Mouse (Mus musculus): ENCODE results near the gene Olfr282. TPM values are rescaled to one million over a fixed set of nuclear protein-coding genes. Genes with fewer than 3 reads are reported as not detected.
"Not testable (repeated sequence)": the region's sequence is repeated elsewhere in the genome, so short reads cannot be mapped to it uniquely, and the experiment has no call there.

The Olfr282 gene
- not detected in 2 replicates for polyA plus RNA-seq (2015; fragmentation: Nextera tagmentation; extraction: Ambion mirVana)

DNA sequence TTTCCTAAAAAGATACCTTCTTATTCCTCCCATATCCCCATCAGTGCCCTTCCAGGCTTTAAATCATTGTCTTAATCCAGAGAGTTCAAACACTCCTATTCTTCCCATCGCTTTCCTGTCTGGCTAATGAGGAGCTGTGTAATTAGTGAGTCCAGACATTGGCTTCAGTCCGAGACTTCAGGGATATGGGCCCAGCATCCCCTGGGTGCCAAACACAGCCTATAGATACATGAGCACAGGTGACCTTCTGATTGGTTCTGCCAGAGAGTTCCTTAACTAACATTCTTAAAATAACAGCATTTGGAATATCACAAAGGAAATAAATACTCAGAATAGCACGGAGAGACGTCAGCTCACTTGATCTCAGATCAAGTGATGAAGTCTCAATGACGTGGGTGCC is at the start of gene Olfr282:
Olfr282 (plus strand) TSS at position 301 of the 400 bp plus-strand sequence.
- H3K4me3 ChIP-seq (ENCODE audit: low read length); H3K9ac ChIP-seq (replicated peaks; ENCODE audit: low read length); H3K9me3 ChIP-seq (ENCODE audit: low read length); H3K4me1 ChIP-seq (ENCODE audit: insufficient read depth, low read length); ATAC-seq (ENCODE audit: low FRiP score, low TSS enrichment); H3K27ac ChIP-seq (ENCODE audit: low read length); H3K36me3 ChIP-seq (ENCODE audit: insufficient read depth, low read length); H3K4me2 ChIP-seq (replicated peaks; ENCODE audit: low read depth, low read length); H3K27me3 ChIP-seq (ENCODE audit: insufficient read depth, low read length): not testable (repeated sequence)
- 76% methylated on average over 5 of the region's 5 CpGs for WGBS

DNA sequence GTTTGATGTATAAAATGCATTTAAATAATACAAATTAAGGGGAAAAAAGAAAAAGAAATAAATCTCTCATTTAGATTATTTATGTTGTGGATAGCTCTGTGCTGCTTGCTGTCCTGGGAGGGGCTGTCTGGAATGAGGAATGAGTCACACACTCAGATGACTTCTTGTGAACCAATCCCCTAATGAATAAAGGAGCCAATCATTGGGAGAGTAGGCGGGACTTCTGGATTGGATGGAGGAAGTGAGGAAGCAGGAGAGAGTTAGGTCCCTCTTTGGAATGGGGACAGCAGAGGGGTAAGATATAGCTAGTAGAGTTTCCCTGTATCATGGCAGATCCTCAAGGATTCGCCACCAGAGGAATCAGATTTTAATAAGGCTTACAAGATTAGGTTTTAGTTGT is 43.4 kb upstream of the Olfr282 start:
- Histone ChIP-seq H3K27ac (ENCODE audit: low read length) (no peak overlapping the region), H3K27me3 (ENCODE audit: insufficient read depth, low read length) (no peaks in the 10 kb centered on the region), H3K9me3 (ENCODE audit: low read length) (no peaks in the 10 kb centered on the region), H3K4me3 (ENCODE audit: low read length) (no peak overlapping the region), H3K9ac (replicated peaks; ENCODE audit: low read length) (no peak overlapping the region), H3K4me1 (ENCODE audit: insufficient read depth, low read length) (no peaks in the 10 kb centered on the region; the same call in 1 of the 2 replicates), H3K4me2 (replicated peaks; ENCODE audit: low read depth, low read length) (no peak overlapping the region), H3K36me3 (ENCODE audit: insufficient read depth, low read length) (no peaks in the 10 kb centered on the region)
- 80% methylated on average over 2 of the region's 2 CpGs for WGBS
- no peak for ATAC-seq (ENCODE audit: low FRiP score, low TSS enrichment)

DNA sequence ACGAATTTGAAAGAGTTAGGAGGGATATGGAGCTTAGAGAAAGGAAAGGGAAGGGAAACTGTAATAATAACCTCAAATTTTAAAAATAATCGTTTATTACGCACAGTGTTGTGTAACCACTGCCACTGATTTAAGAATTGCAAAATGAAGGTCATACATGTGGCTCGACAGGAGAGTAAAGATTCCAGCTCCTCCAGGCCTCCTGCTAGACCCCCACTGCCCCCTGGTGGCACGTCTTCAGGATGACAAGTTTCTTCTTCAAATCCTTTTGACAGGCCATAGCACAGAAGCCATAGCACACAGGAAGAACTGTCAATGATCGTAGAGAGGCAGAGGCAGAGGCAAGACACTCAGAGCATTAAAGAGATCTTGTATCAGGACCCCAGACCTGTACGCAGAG is 41.2 kb upstream of the Olfr282 start:
- WGBS = 31% methylated on average over 7 of the region's 7 CpGs
- peak; percentile 74; the same call in 1 of the 2 replicates for ATAC-seq (ENCODE audit: low FRiP score, low TSS enrichment)

DNA sequence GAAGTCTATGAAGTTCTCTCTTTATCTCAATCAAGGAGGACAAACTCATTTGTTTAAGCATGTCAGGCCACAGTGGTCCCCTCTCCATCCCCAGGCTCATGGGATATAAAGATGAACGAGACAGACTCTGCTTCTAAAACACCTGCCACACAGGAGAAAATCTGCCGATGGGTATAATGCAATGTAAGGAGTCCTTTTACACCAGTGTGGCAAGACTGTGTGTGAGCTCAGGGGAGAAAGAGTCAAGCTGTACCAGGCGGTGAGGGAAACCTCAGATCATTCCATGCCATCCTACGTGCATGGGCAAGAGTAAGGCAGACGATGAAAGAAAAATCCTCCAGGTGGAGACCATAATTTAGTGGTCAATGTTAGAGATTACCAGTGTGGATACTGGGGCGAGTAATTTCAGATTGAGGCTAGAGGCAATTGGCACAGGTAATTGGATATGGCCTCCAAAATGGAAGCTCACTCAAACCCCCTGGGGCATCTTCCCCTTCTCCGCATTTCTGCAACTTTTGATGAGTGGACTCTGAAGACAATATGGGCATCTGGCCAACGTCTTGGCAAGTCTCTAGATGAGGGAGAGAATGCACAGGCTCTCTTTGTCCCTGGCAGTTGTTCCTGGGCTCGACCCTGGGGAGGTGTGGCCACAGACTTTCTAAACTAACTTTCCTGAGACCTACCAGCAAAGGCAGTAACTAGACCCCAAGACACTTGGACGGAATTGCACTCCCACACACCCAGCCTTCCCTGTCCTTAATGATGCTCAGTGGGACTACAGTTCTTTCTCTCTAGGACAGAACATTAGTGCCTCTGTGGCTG is 39.7 kb upstream of the Olfr282 start:
- WGBS = 58% methylated on average over 10 of the region's 10 CpGs
- H3K4me2 ChIP-seq (replicated peaks; ENCODE audit: low read depth, low read length) = no peak overlapping the region
- ATAC-seq (ENCODE audit: low FRiP score, low TSS enrichment) = no peak
- H3K4me1 ChIP-seq (ENCODE audit: insufficient read depth, low read length) = no peaks in the 10 kb centered on the region; the same call in 1 of the 2 replicates
- H3K27ac ChIP-seq (ENCODE audit: low read length) = no peak overlapping the region
- H3K9ac ChIP-seq (replicated peaks; ENCODE audit: low read length) = no peak overlapping the region
- no peaks in the 10 kb centered on the region for H3K27me3 ChIP-seq (ENCODE audit: insufficient read depth, low read length)
- no peaks in the 10 kb centered on the region; the same call in 1 of the 2 replicates for H3K9me3 ChIP-seq (ENCODE audit: low read length)
- H3K36me3 ChIP-seq (ENCODE audit: insufficient read depth, low read length) = no peaks in the 10 kb centered on the region
- no peak overlapping the region for H3K4me3 ChIP-seq (ENCODE audit: low read length)

More for the DNA sequence above, 41.2 kb upstream of the Olfr282 start:
- H3K4me3 ChIP-seq (ENCODE audit: low read length) = no peak overlapping the region
- no peaks in the 10 kb centered on the region for H3K36me3 ChIP-seq (ENCODE audit: insufficient read depth, low read length)
- no peaks in the 10 kb centered on the region for H3K9me3 ChIP-seq (ENCODE audit: low read length)
- H3K27me3 ChIP-seq (ENCODE audit: insufficient read depth, low read length) = no peaks in the 10 kb centered on the region
- H3K4me1 ChIP-seq (ENCODE audit: insufficient read depth, low read length) = no peaks in the 10 kb centered on the region; the same call in 1 of the 2 replicates
- H3K4me2 ChIP-seq (replicated peaks; ENCODE audit: low read depth, low read length) = no peak overlapping the region
- H3K27ac ChIP-seq (ENCODE audit: low read length) = no peak overlapping the region
- no peak overlapping the region for H3K9ac ChIP-seq (replicated peaks; ENCODE audit: low read length)

DNA sequence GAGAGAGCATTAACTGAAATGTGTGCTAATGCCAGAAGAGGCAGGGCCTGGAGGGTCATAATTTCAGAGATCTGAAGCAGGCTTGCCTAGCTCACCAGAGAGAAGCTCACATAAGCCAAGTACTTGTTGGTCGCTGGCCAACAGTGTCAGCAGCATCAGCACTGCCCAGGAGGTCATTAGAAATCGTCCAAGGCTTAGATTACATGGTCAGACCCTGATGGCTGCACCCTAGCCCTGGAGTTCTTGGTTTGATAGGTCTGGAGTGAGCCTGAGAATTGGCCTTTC is 39.2 kb upstream of the Olfr282 start:
- no peaks in the 10 kb centered on the region for H3K36me3 ChIP-seq (ENCODE audit: insufficient read depth, low read length)
- no peaks in the 10 kb centered on the region; the same call in 1 of the 2 replicates for H3K4me1 ChIP-seq (ENCODE audit: insufficient read depth, low read length)
- 28% methylated on average over 2 of the region's 2 CpGs for WGBS
- H3K27ac ChIP-seq (ENCODE audit: low read length) = no peak overlapping the region
- H3K4me3 ChIP-seq (ENCODE audit: low read length) = no peak overlapping the region
- ATAC-seq (ENCODE audit: low FRiP score, low TSS enrichment) = no peak
- no peaks in the 10 kb centered on the region; the same call in 1 of the 2 replicates for H3K9me3 ChIP-seq (ENCODE audit: low read length)
- H3K27me3 ChIP-seq (ENCODE audit: insufficient read depth, low read length) = no peaks in the 10 kb centered on the region
- H3K4me2 ChIP-seq (replicated peaks; ENCODE audit: low read depth, low read length) = no peak overlapping the region
- H3K9ac ChIP-seq (replicated peaks; ENCODE audit: low read length) = no peak overlapping the region

DNA sequence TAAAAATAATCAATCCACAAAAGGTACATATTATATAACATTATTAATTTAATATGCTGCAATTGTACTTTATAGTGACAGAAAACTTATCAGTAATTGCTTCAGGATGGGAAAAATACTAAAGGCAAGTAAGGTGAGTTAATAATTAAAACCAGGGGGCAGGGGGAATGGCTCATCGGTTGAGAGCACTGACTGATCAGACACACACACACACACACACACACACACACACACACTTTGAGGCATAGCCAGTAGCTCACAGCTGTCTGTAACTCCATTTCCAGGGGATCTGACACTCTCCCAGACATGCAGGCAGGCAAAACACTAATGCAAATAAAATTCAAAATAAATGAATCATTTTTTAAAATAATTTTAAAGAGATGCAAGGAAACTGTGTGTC is 33.9 kb upstream of the Olfr282 start:
- Histone ChIP-seq H3K27ac (ENCODE audit: low read length) (no peak overlapping the region), H3K36me3 (ENCODE audit: insufficient read depth, low read length) (no peaks in the 10 kb centered on the region), H3K9ac (replicated peaks; ENCODE audit: low read length) (no peak overlapping the region), H3K4me3 (ENCODE audit: low read length) (no peak overlapping the region), H3K4me1 (ENCODE audit: insufficient read depth, low read length) (peaks cover 9% of the 10 kb centered on the region; the same call in 1 of the 2 replicates), H3K27me3 (ENCODE audit: insufficient read depth, low read length) (no peaks in the 10 kb centered on the region), H3K4me2 (replicated peaks; ENCODE audit: low read depth, low read length) (no peak overlapping the region), H3K9me3 (ENCODE audit: low read length) (no peaks in the 10 kb centered on the region; the same call in 1 of the 2 replicates)
- ATAC-seq (ENCODE audit: low FRiP score, low TSS enrichment) = no peak; the same call in 1 of the 2 replicates
- WGBS = 29% methylated on average over 1 of the region's 1 CpGs

DNA sequence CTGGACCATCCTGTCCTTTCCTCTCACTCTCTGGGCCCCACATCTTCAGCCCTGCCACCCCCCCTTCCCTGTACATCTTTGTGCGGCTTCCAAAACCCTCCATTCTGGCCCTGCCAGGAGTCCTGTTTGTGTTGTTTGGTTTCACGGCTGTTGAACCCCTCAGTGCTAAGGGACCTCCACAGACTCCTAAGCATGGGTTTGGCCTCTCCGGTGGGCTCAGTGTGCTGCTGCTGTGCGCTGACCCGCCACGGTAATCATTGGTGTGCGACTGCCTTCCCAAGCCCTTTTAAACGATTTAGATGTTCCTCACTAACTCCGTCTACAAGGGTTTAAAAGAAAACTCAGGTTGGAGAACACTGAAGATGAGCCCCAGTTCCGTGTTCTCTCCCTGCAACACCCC is 28.7 kb upstream of the Olfr282 start:
- Histone ChIP-seq H3K9me3 (ENCODE audit: low read length) (no peaks in the 10 kb centered on the region), H3K4me3 (ENCODE audit: low read length) (no peak overlapping the region), H3K27ac (ENCODE audit: low read length) (no peak overlapping the region), H3K4me1 (ENCODE audit: insufficient read depth, low read length) (peaks cover 12% of the 10 kb centered on the region), H3K36me3 (ENCODE audit: insufficient read depth, low read length) (no peaks in the 10 kb centered on the region), H3K4me2 (replicated peaks; ENCODE audit: low read depth, low read length) (no peak overlapping the region), H3K27me3 (ENCODE audit: insufficient read depth, low read length) (no peaks in the 10 kb centered on the region), H3K9ac (replicated peaks; ENCODE audit: low read length) (no peak overlapping the region)
- ATAC-seq (ENCODE audit: low FRiP score, low TSS enrichment) = no peak
- 51% methylated on average over 10 of the region's 10 CpGs for WGBS

DNA sequence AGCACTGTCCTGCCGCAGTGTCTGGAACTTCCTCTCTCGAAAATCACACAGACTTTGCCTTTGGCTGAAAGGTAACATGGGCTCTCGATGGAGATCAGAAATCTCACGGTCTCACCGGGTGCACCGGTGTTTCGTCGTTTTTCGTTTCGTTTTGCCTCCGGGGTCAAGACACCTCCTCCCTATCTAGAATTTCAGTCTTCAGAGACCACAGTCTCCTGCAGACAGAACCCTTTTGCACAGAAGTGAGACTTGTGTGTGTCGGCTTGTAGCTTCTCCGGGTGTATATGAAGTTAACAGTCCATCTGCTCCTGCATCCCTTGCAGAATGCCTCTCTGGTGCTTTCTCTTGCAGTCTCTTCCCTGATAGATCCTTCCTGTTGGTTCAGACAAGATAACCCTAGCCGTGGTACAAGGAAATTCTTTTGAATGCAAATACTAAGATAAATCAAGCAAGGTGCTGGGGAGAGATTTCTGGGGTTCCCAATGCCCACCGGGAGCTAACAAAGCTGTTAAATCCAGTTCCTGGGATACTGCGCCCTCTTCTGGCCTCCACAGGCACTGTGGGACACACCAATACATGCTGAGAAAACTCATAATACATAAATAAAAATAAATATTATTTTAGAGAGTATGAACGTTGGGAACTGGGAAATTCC is 22.5 kb upstream of the Olfr282 start:
- Histone ChIP-seq H3K27me3 (ENCODE audit: insufficient read depth, low read length) (no peaks in the 10 kb centered on the region), H3K36me3 (ENCODE audit: insufficient read depth, low read length) (no peaks in the 10 kb centered on the region), H3K9ac (replicated peaks; ENCODE audit: low read length) (no peak overlapping the region; the same call in 1 of the 2 replicates), H3K4me1 (ENCODE audit: insufficient read depth, low read length) (no peaks in the 10 kb centered on the region), H3K4me3 (ENCODE audit: low read length) (peak overlapping the region; percentile 30), H3K9me3 (ENCODE audit: low read length) (no peaks in the 10 kb centered on the region), H3K27ac (ENCODE audit: low read length) (no peak overlapping the region), H3K4me2 (replicated peaks; ENCODE audit: low read depth, low read length) (peak overlapping the region; percentile 49)
- WGBS = 58% methylated on average over 17 of the region's 17 CpGs
- no peak for ATAC-seq (ENCODE audit: low FRiP score, low TSS enrichment)

DNA sequence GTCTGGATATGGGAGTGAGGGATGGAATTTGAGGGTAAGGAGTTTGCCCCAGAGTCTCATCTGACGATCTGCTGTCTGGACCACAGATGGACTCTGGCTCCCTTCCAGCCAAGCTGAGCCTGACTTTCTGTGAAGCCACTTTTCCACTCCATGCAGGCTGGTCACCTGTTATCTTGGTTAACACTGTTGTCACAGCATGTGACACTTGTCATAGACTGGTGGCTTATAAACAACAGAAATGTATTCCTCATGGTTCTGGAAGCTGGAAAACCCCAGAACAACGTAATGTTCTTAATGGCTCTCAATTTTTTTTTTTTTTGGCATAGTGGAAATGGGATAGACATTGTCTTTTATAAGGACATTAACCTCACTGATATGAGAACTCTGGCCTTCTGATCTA is 21.4 kb upstream of the Olfr282 start:
- no peaks in the 10 kb centered on the region for H3K9me3 ChIP-seq (ENCODE audit: low read length)
- H3K27me3 ChIP-seq (ENCODE audit: insufficient read depth, low read length) = no peaks in the 10 kb centered on the region
- H3K27ac ChIP-seq (ENCODE audit: low read length) = no peak overlapping the region
- ATAC-seq (ENCODE audit: low FRiP score, low TSS enrichment) = no peak
- no peak overlapping the region for H3K4me2 ChIP-seq (replicated peaks; ENCODE audit: low read depth, low read length)
- H3K9ac ChIP-seq (replicated peaks; ENCODE audit: low read length) = no peak overlapping the region
- H3K4me1 ChIP-seq (ENCODE audit: insufficient read depth, low read length) = no peaks in the 10 kb centered on the region
- 84% methylated on average over 2 of the region's 2 CpGs for WGBS
- H3K36me3 ChIP-seq (ENCODE audit: insufficient read depth, low read length) = no peaks in the 10 kb centered on the region
- no peak overlapping the region for H3K4me3 ChIP-seq (ENCODE audit: low read length)

DNA sequence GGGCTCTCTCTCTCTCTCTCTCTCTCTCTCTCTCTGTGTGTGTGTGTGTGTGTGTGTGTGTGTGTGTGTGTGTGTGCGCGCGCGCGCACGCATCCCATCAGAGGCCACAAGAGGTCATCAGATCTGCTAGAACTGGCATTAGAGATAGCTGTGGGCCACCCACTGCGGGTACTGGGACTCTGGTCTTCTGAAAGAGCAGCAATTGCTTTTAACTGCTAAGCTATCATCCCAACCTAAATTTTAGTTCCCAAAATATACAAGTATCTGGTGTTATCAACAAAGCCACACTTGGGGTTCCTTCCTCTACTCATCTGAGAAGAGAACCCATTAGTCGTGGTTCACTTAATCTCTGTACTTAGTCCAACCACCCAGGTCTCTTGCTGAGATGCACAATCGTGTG is 20.8 kb upstream of the Olfr282 start:
- Histone ChIP-seq H3K4me2 (replicated peaks; ENCODE audit: low read depth, low read length) (no peak overlapping the region), H3K36me3 (ENCODE audit: insufficient read depth, low read length) (no peaks in the 10 kb centered on the region), H3K4me1 (ENCODE audit: insufficient read depth, low read length) (no peaks in the 10 kb centered on the region), H3K9ac (replicated peaks; ENCODE audit: low read length) (no peak overlapping the region), H3K27ac (ENCODE audit: low read length) (no peak overlapping the region), H3K4me3 (ENCODE audit: low read length) (no peak overlapping the region), H3K27me3 (ENCODE audit: insufficient read depth, low read length) (no peaks in the 10 kb centered on the region), H3K9me3 (ENCODE audit: low read length) (no peaks in the 10 kb centered on the region)
- ATAC-seq (ENCODE audit: low FRiP score, low TSS enrichment) = no peak
- WGBS = 80% methylated on average over 5 of the region's 9 CpGs
